Mouse (Mus musculus): ENCODE results near the gene Bloc1s5. TPM values are rescaled to one million over a fixed set of nuclear protein-coding genes. Genes with fewer than 3 reads are reported as not detected.

Bloc1s5 gene
- total RNA-seq, 2 experiments from 2014 or later = 20.0 to 25.0 TPM

DNA sequence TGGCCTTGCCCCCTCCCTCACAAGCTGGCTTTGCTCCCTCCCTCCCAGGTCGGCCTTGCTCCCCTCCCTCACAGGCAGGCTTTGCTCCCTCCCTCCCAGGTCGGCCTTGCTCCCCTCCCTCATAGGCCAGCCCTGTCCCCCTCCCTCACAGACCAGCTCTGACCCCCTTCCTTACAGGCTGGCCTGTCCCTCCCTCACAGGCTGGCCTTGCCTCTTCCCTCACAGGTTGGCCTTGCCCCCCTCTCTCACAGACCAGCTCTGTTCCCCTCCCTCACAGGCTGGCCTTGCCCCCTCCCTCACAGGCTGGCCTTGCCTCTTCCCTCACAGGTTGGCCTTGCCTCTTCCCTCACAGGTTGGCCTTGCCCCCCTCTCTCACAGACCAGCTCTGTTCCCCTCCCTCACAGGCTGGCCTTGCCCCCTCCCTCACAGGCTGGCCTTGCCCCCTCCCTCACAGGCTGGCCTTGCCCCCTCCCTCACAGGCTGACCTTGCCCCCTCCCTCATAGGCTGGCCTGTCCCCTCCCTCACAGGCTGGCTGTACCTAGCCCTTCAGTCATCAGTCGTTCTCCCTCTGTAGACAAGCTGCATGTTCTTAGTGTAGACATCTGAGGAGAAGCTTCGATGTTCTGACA lies 16.8 kb downstream of the Bloc1s5 start:
- DNase-seq = peak; percentile 77

DNA sequence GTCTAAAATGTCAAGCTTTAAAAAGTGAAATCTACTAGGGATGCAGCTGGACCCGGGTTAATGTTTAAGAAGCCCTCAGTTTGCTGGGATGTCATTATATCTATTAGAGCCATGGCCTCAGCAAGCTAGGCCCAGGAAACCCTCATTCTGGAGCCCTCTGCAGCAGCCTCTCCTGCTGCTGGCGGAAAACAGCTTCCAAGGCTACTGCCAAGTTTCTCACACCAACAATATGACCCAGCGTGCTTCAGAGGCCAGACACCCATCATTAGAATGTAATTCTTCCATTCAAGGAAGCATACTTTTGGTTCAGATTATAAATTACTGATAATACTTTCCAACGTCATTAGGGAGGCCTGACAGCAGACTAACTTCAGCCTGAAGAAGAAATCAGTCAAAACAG lies 18.0 kb downstream of the Bloc1s5 start:
- peak; percentile 37 for DNase-seq

DNA sequence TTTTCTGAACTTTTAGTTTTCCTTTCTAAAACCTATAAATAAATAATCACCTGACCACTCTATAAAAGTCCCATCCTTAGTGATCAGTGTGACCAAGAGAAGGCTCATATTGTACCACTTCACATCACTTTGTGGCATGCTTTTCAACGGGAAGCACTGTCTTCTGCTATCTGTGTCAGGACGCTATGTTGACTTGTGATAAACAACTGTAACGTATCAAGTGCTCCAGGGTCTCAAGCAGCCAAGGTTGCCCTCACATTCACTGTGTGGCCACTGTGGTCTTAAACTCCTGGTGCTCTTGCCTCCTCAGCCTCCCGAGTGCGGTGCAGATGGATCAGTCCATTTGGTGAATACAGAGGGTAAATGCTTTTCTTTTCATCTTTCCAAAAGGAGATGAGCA lies 19.3 kb downstream of the Bloc1s5 start:
- no peak for DNase-seq

DNA sequence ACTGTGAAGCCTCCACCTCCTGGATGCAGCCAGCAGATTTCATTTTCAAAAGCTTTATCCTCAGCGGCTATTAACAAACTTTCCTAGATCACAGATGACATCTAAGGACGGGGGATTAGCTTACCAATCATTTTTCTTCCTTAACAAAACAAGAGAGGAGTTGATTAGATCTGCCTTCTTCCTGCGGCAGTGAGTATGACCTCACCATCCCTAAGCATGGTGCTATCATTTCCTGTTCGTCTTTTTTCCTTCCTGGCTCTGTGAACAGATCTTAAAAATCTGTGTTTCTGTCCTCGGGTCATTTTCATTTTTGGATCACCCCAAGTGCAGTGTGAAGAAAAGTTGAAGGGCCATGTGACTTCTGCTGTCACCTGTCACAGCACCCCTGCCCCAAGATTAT lies 20.6 kb downstream of the Bloc1s5 start:
- DNase-seq = no peak

DNA sequence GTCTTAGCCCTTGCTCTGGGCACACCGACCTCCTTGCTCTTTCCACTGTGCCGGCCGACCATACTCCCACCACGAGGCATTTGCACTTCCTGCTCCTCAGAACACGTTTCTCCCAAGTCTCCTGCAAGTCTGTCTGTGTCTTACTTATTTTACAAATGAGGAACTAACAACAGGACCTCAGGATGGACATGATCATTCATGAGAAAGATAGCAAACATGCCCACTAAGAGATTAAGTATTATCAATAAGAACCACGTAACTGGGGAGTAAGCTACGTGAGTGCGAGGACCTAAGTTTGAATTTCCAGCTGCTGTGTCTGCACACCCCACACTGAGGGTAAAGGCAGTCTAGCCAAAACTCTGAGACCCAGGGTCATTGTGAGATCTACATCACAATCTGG lies 21.3 kb downstream of the Bloc1s5 start:
- no peak for DNase-seq

DNA sequence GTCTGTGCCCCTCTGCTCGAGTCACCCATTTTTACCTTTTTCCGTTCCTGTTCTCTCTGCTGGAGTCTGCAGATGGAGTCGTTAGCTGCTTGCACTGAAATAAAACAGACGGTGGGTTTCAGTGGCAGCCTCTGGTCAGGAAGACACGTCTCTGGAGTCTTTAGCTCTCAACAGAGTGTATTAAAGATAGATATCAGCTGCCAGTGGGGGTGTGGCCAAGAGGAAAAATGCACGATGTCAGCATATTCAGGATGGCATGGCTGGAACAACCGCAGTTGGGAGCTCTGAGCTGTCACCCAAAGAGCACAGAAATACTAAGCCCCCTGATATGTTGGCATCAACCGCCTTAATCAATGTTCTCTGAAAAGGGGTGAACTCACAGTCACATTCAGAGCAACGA lies 22.3 kb downstream of the Bloc1s5 start:
- DNase-seq = no peak

DNA sequence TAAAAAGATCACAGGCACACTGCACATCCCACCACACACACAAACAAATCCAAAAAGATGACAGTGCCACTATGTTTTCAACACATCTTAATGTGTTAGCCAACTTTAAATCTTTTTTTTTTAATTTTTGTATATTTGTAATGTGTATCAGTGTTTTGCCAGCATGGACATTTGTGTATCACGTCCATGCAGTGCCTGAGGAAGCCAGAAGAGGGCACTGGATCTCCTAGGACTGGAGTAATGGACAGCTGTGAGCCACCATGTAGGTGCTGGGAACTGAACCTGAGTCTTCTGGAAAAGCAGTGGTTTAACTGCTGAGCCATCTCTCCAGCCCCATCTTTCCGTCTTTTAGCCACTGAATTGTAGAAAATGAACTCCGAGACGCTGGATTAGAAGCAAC lies 22.7 kb downstream of the Bloc1s5 start:
- DNase-seq = no peak

DNA sequence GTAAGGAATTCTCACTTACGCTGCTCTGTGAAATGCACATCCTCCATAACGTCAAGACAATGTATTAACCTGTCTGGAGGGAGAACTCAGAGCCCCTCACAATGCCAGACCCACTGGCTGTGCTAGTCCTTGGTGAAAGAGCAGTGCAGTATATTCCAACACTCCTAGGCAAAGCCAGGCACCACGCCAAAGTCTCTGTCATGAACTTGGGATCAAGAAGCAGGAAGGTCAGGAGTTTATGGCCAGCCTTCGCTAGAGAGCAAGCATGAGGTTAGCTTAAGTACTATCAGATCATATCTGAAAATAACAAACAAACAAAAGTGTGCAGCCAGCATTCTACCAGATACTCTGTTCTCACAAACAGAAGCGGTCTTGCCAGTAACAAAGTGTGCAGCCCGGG lies 24.6 kb downstream of the Bloc1s5 start:
- DNase-seq = peak; percentile 79

DNA sequence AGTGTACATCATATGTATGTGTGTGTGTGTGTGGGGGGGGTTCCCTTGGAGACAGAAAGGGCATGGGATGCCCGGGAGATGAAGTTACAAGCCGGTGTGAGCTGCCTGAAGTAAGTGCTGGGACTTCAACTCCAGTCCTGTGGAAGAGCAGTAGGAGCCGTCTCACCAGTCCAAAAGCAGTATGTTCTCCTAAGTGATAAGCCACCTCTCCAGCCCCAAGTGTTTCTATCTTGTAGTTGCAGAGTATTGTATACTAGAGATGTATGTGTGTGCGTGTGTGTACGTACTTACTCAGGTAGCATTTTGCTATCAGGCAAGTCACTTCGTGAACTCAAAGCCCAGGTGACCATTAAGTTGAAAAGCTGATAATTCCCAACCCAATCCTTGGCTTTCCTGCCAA lies 27.8 kb downstream of the Bloc1s5 start:
- DNase-seq = no peak

DNA sequence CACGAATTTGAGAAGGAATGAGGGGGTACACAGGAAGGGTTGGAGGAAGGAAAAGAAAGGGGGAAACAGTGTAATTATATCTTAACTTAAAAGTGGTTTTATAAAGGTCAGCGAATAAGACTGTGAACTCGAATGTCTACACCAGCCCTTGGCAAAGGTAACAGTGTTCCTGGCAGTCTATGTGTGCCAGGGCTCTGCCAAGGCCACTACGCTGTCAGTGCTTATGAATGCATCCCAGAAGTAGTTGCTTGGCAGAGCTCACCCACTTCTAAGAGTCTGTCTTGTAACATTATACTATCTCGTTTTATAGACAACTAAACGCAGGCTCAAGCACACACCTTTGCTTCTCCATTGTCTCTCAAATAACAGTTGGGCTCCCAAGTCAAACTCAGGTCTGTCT lies 29.6 kb downstream of the Bloc1s5 start:
- DNase-seq = peak; percentile 68

DNA sequence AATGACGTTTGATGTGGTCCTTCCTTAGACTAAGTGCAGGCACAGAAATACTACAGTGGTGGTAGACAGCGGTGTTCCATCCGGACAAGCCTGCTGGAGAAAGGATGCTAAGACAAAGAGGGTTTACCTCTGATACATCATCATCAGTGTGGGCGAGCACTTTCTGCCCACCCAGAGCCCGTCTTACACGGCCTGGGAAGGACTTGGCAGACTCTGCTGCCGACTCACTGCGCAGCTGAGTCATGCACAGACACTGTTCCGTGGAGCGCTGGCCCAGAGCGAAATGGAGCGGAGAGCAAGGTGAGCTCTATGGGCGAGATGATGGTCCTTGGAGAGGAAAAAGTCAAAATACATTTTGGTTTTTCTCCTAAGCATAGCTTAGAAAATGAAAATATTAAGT lies 31.9 kb downstream of the Bloc1s5 start:
- peak; percentile 55 for DNase-seq

DNA sequence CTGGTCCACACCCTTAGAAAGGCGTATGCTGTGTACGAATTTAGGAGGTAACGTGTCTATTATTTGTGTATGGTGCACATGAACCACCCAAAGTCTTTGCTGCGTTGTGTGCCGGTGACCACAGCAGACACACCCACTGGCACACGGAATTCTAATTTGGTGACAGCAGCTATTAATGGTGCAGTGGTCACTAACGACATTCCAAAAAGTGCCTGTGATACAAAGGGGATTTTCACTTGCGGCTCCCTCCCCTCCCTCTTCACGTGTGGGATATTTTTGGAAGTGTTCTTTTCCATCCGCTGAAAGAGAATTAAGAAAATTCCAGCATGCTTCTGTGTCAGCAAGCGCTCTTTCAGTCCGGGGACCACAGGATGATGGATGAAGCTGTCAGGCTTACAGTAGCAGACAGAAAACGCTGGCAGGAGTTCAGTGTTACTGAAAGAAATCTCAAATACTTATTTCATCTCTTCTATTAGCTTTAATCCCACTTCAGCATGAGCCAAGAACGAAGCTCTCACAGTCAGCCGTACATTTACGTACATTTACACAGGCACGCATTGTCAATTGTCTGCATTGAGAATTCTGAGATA lies 32.6 kb downstream of the Bloc1s5 start:
- no peak for DNase-seq

DNA sequence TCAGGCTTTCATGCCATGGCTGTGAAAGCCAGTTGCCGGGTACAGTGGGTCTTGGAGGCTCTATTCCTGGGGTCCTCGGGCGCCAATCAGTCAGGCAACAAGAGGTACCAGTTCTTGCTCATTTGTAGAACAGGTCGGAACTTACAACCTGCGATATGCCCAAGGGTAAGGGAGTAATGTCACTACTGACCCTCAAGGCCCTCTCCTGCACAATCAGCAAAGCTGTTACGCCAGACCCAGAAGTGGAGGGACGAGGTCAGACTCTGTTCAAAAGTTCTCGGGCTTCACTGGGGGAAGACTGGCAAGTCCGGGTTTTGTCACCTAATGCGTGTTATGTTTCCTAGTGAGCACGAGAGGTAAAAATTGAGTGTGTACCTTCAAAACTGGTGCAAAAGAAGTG lies 34.1 kb downstream of the Bloc1s5 start:
- no peak for DNase-seq

DNA sequence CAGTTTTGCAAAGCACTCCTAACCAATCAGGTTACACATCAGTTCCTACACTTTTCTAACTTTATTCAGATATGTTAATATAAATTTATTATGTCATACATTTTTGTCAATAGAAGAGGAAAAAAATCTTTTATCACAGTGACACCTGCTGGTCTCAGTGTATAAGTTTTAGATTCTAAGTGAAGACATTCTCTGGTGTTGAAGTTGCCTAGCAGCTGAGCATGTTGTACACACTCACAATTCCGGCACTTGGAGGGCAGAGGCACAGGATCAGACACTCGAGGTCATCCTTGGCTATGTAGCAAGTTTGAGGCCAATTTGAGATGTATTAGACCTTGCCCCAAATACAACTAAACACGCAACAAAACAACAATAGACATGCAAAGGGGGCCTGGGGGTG lies 37.8 kb downstream of the Bloc1s5 start:
- DNase-seq = no peak

DNA sequence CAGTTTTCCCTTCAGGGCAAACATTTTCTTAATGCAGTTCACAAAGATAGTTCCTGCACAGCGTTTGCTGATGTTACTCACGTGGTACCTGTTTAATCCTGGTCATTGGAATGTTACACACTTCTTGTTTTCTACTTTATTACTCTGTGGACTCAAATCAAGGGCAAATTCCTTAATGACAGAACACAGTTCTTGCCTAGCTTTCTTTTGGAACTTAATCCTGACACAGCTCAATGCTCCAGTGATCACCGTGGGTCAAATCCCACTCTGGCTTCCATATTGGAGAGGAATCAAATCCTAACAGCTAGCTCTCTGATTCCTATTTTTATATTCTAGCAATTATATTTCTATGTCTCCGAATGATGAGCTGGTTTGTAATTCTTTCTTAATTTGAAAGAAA lies 38.4 kb downstream of the Bloc1s5 start:
- DNase-seq = no peak

DNA sequence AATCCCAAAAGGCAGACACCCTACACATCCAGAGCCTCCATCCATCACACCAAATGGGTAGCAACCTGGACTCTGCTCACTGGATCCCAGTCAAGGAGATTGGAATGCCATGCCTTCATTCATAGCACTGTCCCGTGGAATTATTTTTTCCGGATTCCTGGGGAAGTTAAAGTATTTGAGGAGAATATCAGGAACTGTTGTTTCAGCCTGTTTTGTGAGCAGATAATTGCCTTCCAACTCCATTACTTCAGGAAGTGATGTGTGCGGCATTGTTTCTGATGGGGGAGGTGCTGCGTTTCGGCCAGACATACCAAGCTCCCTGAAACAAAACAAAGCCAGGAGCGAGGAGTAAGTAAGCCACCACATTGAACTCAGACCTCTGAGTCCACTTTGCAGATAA lies 41.8 kb downstream of the Bloc1s5 start:
- DNase-seq = no peak

DNA sequence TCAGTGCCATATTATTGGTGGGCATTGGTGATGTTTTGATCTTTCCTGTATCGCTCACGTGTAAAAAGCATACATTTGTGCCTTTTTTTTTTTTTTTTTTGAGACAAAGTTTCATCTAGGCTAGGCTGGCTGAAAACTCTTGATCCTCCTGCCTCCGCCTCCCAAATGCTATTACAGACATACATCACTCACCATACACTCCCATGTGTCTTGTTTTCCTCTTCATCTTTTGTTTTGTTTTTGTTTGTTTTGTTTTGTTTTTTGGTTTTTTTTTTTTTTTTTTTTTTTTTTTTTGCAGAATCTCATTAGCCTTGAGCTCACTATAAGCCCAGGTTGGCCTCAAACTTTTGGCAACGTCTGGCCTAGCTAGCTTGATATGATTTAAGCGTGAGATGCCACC lies 47.6 kb downstream of the Bloc1s5 start:
- DNase-seq = no peak

DNA sequence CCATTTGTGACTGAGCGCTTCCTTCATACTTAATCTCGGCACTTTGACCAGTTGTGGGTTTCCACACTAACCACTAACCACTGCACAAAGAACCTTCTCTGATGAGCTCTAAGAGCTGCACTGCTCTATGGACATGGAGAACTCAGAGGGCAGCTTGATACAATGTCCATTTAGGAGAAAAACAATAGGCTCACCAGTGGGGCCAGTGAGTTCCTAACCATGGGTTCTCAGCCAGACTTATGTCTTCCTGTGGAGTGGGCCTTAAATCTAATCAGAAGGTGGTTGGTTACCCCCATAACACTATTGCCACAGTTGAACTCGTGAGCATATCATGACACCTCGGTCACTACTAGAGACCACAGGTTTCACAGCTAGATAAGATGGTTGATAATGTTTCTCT lies 48.5 kb downstream of the Bloc1s5 start:
- DNase-seq = no peak

DNA sequence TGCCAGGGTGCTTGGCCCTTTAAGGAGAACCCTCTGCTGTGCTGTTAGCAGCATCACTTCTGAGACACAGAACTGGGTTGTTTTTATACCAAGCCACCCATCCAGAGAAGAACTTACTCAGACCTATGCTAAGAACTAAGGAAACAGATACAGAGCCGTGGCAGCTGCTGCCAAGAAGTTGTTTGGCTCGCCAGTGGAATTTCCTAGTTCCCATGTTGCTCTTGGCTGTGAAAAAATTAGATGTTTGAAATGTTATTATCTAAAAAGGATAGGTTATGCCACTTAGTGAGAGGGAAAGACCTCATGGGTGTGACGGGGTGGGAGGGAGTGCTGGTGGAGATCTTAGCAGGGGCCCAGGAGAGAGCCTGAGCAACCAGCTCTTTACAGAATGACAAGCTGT lies 52.1 kb downstream of the Bloc1s5 start:
- DNase-seq = no peak

DNA sequence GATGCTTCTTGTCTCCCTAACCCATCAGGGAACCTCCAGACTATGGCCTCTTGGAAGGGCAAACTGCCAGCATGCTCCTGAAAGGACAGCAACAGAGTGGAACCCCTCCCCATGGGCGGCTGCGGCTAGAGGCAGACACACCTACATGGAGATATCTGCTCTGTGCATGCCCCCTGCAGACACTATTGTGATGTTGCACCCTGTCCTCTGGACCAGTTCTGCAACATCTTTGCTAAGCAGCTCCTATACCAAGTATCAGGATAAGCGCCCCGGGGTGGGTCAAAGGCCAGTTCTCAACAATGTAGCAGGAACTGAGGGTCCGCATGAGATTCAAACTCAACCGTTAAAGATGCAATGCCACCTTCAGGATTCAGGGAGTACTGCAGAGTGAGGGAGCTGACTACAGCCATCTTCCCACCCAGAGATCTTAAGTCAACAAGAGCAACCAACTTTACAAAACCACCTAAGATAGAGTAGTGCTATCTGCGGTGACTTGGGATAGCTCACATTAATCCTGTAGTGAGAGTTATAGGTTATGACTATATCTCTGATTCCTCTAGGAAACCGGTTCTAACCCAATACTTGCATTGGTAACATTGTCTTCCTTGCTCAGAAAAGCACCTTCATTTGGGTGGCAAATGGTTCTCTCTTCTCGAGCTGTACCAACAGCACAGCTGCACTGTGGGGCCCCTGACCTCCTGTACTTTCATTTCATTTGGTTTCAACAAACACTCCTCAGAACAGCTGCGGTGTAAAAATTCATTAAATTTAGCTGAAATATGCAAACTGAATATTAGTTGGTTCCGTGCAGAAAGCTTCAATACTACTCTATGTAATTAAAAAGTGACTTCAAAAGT lies 54.1 kb downstream of the Bloc1s5 start:
- peak; percentile 76 for DNase-seq

DNA sequence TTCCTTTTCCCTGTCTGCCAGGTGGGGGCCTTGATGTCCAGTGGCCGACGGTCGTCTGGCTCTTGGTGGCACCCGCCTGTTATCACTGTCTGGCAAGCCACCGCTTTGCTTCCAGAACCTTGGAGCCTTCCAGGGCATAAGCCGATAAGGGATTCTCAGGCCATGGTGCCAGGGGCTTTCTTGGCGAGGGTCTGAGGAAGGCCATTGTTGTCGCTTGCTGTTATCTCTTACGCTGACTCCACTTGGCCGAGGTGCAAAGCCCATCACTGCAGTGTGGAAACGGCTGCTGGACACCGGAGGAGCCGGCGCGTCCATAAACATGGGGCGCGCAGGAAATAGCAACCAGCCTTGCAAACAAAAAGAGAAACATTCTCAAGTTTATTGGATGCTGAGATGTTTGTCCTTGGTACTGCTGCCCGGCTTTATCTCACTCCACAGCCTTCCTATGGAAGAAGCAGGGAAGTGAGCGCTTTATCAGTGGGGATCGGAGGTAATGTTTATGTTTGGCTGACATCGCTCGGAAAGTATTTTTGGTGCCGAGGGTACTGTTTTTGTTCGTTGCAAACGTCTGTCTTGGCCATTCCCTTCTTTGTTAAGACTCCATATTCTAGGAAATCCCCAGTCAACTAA lies 54.8 kb downstream of the Bloc1s5 start:
- no peak for DNase-seq

DNA sequence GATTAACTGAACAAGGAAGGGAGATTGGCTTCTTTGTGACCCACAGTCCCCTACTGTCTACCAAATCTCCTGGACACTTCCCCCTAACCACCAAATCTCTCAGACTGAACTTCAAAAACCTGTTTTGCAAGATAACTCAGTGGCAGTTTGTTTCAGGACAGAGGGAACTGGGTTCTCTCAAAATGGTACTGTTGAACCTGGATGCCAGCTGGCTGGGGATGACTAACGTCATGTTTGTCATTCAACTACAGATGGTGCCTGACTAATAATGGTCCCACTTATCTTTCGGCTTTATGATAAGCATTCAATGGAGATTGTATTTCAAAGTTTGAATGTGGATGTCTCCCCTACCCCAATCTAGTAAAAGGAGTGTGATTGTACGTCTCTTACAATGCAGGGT lies 60.2 kb downstream of the Bloc1s5 start:
- no peak for DNase-seq

DNA sequence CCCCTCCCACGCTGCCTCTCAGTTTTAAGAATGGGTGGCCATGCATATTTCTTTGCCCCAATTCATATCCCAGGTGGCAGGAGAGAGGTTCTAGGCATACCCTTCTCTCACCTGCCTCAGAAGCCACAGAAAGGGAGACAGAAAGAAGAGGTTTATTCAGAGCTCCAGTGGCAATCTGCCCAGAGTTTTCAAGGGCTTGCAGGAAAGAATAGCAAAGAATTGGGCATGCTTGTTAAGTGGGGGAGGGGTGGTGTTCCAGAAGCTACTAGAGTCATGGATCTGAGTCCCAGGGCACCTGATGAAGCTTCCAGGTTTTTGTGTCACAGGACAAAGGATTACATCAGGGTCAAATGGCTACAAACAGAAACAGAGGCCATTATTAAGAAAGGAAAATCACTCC lies 61.6 kb downstream of the Bloc1s5 start:
- peak; percentile 46 for DNase-seq
